Mouse (Mus musculus) T-helper 1 cell (primary cell): ENCODE data around the gene Acsbg2.

Experiments used
- in situ Hi-C: fragments of 300-600 bp; cut with MboI, MseI; formaldehyde crosslinking; loops from one replicate; pipeline ENCODE4 v1.15.1; 2025; ENCODE audit warnings: high pct_unique_total_duplicates

Acsbg2 gene

DNA sequence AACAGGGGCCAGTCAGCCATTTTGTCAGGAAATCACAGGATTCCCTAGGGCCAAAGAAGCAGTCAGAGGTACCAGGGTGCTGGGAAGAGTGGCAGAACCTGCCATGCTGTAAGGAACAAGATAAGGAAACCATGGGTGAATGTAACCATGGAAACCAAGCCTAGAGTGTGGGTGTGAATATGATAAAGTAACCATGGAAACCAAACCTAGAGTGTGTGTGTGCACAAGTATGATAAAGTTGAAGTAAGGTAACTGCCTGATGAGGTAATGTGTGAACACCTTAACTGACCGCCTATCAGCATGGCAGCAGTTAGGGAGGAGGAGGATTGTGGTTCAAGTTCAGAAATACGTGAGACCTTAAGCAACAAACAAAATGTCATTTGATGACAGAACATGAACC lies 47.5 kb downstream of the Acsbg2 start:
- in situ Hi-C loops, result no loop called here

- in situ Hi-C loops, result no loop called here
Observed at GRCm38 (mm10) chr17:56823352-56823751, 50.9 kb downstream of the Acsbg2 start.

- in situ Hi-C loops, result no loop called here
Observed at GRCm38 (mm10) chr17:56822380-56822779, 51.9 kb downstream of the Acsbg2 start.

DNA sequence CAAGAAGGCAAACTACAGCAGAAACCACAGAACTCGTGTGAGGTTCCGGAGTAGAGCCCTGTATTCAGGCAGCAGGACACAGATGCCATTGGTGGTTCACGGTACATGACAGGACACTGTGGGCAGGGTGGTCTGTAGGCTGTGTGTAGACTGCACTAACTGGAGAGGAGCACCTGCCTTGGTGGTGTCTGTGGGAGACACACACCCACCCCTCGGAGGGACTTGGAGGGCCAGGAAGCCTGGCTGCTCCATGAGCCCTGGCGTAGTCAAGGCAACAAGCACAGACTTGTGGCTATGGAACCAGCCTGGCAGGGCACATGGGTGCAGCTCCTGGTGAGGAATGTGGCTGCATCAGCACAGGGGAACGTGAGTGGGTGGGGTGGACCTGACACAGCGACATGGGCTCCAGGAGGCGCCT lies 54.5 kb downstream of the Acsbg2 start:
- in situ Hi-C loops, result no loop called here

GRCm38 (mm10) chr17:56819032-56819545 lies 55.2 kb downstream of the Acsbg2 start:
- in situ Hi-C loops, result no loop called here

- in situ Hi-C loops, result no loop called here
Observed at GRCm38 (mm10) chr17:56818067-56818636, 56.1 kb downstream of the Acsbg2 start.

GRCm38 (mm10) chr17:56815057-56815345 lies 59.2 kb downstream of the Acsbg2 start:
- in situ Hi-C loops, result no loop called here

DNA sequence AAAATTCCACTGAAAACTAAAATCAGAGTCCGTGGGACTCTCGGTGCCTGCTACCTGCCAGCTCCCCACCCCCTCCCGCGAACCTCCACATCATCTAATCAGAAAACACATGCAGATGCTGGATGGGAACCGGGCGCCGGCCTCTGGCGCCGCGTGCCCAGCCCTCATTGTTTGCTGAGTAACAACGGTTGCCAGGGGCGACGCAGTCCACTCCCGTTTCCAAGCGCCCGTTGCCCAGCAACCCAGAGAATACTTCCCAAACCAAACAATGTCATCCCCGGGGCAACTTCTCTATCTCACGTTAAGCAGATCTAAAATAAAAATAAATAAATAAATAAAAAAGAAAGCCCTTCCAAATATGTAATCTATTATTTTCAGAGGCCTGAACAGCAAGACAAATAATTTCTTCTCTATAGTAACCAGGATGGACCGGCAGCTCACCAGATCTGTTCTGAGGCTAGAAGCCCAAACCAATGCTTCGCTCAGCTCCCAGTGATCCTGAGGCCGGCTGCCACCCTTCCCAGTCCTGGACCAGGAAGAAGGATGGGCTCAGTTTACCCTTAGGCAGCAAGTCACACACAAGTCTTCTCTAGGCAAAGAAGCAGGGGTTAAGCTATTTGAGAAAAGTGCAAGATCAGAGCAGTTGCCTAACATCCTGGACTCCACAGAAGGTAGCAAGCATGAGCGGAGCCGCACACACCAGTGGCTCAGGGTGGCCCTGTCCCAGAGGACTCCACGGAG lies 59.8 kb downstream of the Acsbg2 start:
- in situ Hi-C loops, result no loop called here

DNA sequence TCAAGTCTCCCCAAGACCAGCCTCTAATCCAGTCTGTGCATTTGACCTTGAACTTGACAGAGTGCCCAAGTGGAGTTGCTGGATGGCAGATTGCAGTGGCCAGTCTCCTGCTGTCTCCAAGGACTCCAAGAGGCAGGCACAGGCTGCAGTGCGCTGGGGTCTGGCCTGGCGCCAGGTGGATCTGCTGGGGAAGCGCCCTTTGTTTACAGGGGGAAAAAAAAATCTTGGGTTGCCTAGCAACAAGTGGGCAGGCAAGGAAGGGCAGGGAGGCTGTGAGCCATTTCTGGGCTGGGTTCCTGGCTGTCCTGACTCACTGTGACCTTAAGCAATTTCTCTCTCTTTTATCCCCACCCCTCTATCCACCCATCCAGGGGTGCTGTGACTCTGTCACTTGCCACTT lies 64.0 kb downstream of the Acsbg2 start:
- in situ Hi-C loops, result no loop called here

- in situ Hi-C loops, result no loop called here
Observed at GRCm38 (mm10) chr17:56808518-56808917, 65.7 kb downstream of the Acsbg2 start.

- in situ Hi-C loops, result no loop called here
Observed at GRCm38 (mm10) chr17:56805784-56806183, 68.5 kb downstream of the Acsbg2 start.

- in situ Hi-C loops, result no loop called here
Observed at GRCm38 (mm10) chr17:56804952-56805351, 69.3 kb downstream of the Acsbg2 start.

DNA sequence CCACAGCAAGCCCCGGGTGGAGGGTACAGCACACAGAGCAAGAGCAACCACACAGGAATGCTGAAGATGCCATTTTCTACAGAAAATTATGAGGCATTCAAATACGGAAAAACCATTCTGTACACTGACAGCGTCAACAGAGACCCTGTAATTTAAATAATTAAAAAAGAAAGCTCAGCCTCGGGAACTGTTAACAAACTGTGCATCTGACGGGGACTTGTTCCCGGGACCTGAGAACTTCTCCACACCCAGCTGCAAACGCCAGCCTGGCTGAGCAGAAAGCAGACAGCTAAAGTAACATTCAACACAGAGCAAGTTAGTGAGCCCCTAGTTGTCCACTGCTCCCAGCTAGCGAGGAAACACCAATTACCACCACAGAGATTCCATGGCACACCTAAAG lies 72.2 kb downstream of the Acsbg2 start:
- in situ Hi-C loops, result no loop called here

DNA sequence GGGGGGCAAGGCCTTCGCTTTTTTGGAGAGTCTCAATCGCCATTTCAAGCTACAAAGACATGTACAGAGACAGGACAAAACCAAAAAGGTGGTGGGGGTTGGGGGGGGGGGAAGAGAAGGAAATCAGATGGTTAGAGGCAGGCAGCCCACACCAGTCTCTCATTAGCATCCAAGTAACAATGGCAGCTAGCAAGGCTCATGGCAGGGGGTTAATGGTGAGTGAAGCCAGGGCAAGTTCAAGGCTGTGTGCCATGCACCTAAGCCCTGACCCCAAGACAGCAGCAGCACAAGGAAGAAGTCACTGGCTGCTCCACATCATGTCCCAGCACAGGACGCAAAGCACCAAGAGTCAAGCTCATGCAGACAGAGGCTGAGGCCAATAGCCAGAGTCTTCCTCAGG lies 75.0 kb downstream of the Acsbg2 start:
- in situ Hi-C loops, result no loop called here

DNA sequence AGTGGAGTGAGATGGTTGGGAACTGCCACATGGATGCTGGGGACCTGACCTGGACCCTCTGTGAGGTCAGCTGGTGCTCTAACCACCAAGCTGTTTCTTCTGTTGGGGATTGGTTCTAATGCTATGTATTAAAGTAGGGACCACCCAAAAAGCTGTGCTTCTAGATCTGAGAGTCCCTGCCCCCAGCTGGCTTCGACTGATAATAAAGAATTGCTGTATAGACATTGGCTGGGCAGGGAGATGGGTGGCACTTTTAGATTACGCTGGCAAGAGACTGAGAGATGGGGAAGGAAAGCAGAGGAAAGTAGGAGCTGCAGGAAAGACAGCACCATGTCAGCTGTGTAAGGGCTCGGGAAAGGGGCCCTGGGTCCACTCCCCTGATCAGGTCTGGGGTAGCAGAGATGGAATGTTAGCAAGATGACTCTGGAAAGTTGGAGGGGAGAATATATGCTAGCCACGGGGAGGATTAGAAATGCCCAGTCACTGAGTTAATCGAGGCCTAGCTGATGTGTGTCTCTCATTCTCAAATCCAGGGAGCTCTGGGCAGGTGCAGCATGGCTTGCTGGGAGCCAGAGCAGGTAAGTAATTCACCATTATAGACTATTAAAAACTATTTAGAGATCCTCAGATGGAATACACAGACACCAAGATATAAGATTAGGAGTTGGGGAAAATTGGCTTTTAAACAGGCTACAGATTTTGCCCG lies 80.5 kb downstream of the Acsbg2 start:
- in situ Hi-C loops, result no loop called here
